Mouse (Mus musculus) left cerebral cortex, adult 9 months (tissue): Measurements from ENCODE around the gene Thumpd2.
A peak's percentile ranks its signal among the peaks of the same experiment; 100 is the strongest.

Source experiments
- DNase-seq, 2 experiments: peaks; one replicate each; pipeline ENCODE4 v3.0.0; 2022; ENCODE audit warnings: low spot score in 2 of 2

Thumpd2 gene

GRCm38 (mm10) chr17:81064979-81065311, at the start of gene Thumpd2:
TSS of gene Thumpd2 (minus strand) at chr17:81065082.
- DNase-seq = peak; percentile 38 to 89

- DNase-seq = peak; percentile 13 to 19
Observed at GRCm38 (mm10) chr17:81104237-81104636, 39.4 kb upstream of the Thumpd2 start.

- DNase-seq = peak; percentile 15 to 51
Observed at GRCm38 (mm10) chr17:81102866-81103265, 38.0 kb upstream of the Thumpd2 start.

- no peak for DNase-seq
Observed at GRCm38 (mm10) chr17:81098444-81098843, 33.6 kb upstream of the Thumpd2 start.

- no peak for DNase-seq
Observed at GRCm38 (mm10) chr17:81096490-81096889, 31.6 kb upstream of the Thumpd2 start.

- no peak for DNase-seq
Observed at GRCm38 (mm10) chr17:81092794-81093193, 27.9 kb upstream of the Thumpd2 start.

GRCm38 (mm10) chr17:81088866-81089265, 24.0 kb upstream of the Thumpd2 start:
- no peak for DNase-seq

GRCm38 (mm10) chr17:81087735-81088134, 22.9 kb upstream of the Thumpd2 start:
- DNase-seq = no peak

- DNase-seq = peak in 1 of 2 experiments; percentile 51
Observed at GRCm38 (mm10) chr17:81064279-81064978, 453 bp downstream of the Thumpd2 start.

- no peak for DNase-seq
Observed at GRCm38 (mm10) chr17:81063346-81063745, 1.5 kb downstream of the Thumpd2 start.

GRCm38 (mm10) chr17:81062349-81062871, 2.5 kb downstream of the Thumpd2 start:
- DNase-seq = no peak

- DNase-seq = no peak
Observed at GRCm38 (mm10) chr17:81056796-81057381, 8.0 kb downstream of the Thumpd2 start.

- no peak for DNase-seq
Observed at GRCm38 (mm10) chr17:81056035-81056434, 8.8 kb downstream of the Thumpd2 start.

- no peak for DNase-seq
Observed at GRCm38 (mm10) chr17:81055522-81055921, 9.4 kb downstream of the Thumpd2 start.

GRCm38 (mm10) chr17:81053274-81053673, 11.6 kb downstream of the Thumpd2 start:
- DNase-seq = no peak

- no peak for DNase-seq
Observed at GRCm38 (mm10) chr17:81047930-81048564, 16.8 kb downstream of the Thumpd2 start.

GRCm38 (mm10) chr17:81045525-81046150, 19.2 kb downstream of the Thumpd2 start:
- peak in 1 of 2 experiments; percentile 64 for DNase-seq

GRCm38 (mm10) chr17:81045115-81045514, 19.8 kb downstream of the Thumpd2 start:
- DNase-seq = no peak

GRCm38 (mm10) chr17:81044356-81044755, 20.5 kb downstream of the Thumpd2 start:
- no peak for DNase-seq

- DNase-seq = no peak
Observed at GRCm38 (mm10) chr17:81041662-81042061, 23.2 kb downstream of the Thumpd2 start.

GRCm38 (mm10) chr17:81038707-81039408, 26.0 kb downstream of the Thumpd2 start:
- DNase-seq = no peak

- DNase-seq = no peak
Observed at GRCm38 (mm10) chr17:81035354-81035753, 29.5 kb downstream of the Thumpd2 start.
